Mouse (Mus musculus): ENCODE data around the gene Shd.

DNA sequence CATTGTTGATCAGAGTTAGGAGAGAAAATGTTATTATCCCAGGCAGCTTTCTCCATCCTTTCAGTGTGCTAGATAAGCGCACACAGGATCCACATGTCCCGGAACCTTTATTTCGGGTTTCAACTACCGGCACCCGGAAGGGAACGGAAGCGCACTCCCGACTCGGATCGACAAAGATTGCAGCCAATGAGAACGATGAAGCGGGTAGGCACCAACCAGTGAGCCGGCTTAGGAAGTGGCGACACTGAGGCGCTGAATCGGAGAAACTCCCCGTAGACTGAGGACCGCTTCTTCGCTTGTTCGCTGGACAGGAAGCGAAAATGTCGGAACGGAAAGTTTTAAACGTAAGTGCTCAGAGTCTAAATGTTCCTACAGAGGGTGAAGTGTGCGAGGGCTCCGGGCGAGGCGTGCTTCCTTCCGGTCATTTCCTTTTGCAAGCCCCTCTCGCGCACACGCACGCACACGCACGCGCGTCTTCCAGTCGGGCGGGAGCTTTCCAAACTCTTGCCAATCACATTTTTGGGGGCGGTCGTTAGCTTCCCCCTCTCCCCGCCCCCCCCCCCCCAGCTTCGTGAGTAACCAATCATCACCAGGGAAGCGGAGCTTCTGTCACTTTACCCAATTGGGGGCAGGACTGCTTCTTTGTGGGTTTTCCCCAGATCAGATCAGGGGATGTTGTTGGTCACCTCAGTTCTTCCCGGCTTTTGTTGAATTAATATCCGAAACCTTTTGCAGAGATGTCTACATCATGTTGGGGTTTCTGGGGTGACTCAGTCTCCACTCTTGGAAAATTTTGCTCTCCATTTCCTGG lies 11.1 kb upstream of the Shd start, which contains the start of gene Yju2:
- TF ChIP-seq POLR2A (IDR thresholded peaks at IDR 0.05; ENCODE audit: borderline replicate concordance, extremely low read depth, low read depth, low read length) (peak; percentile 85; the same call in 1 of the 2 replicates), CTCF (IDR thresholded peaks at IDR 0.05; ENCODE audit: insufficient read depth, low read length) (no peak)
